Mouse (Mus musculus): ENCODE data around the gene Klhdc2. TPM values are rescaled to one million over a fixed set of nuclear protein-coding genes. Genes with fewer than 3 reads are reported as not detected.
A peak's percentile ranks its signal among the peaks of the same experiment; 100 is the strongest.

Klhdc2 gene
- total RNA-seq, 2 experiments from 2014 or later, result 119 to 124 TPM

GRCm38 (mm10) chr12:69299831-69300230 lies 3.4 kb downstream of the Klhdc2 start:
- DNase-seq (ENCODE audit: low spot score in 2 of 2), result no peak

GRCm38 (mm10) chr12:69300391-69300790 lies 3.9 kb downstream of the Klhdc2 start:
- DNase-seq (ENCODE audit: low spot score in 2 of 2), result no peak

GRCm38 (mm10) chr12:69302171-69302570 lies 5.7 kb downstream of the Klhdc2 start:
- no peak for DNase-seq (ENCODE audit: low spot score in 2 of 2)

GRCm38 (mm10) chr12:69304051-69304450 lies 7.6 kb downstream of the Klhdc2 start:
- DNase-seq (ENCODE audit: low spot score in 2 of 2), result no peak

GRCm38 (mm10) chr12:69306333-69306732 lies 9.9 kb downstream of the Klhdc2 start:
- no peak for DNase-seq (ENCODE audit: low spot score in 2 of 2)

- no peak for DNase-seq (ENCODE audit: low spot score in 2 of 2)
Measured at GRCm38 (mm10) chr12:69309659-69310058, 13.2 kb downstream of the Klhdc2 start.

- no peak for DNase-seq (ENCODE audit: low spot score in 2 of 2)
Measured at GRCm38 (mm10) chr12:69318431-69318830, 21.9 kb downstream of the Klhdc2 start.

- DNase-seq (ENCODE audit: low spot score in 2 of 2), result no peak
Measured at GRCm38 (mm10) chr12:69331187-69331586, 34.7 kb downstream of the Klhdc2 start.

GRCm38 (mm10) chr12:69332147-69332546 lies 35.7 kb downstream of the Klhdc2 start:
- no peak for DNase-seq (ENCODE audit: low spot score in 2 of 2)

- no peak for DNase-seq (ENCODE audit: low spot score in 2 of 2)
Measured at GRCm38 (mm10) chr12:69333547-69333946, 37.1 kb downstream of the Klhdc2 start.

- no peak for DNase-seq (ENCODE audit: low spot score in 2 of 2)
Measured at GRCm38 (mm10) chr12:69349928-69350327, 53.4 kb downstream of the Klhdc2 start.

GRCm38 (mm10) chr12:69351685-69352084 lies 55.2 kb downstream of the Klhdc2 start:
- DNase-seq (ENCODE audit: low spot score in 2 of 2), result no peak

GRCm38 (mm10) chr12:69356546-69357299 lies 60.2 kb downstream of the Klhdc2 start, which contains the start of gene Nemf:
Gene Nemf (minus strand): TSS chr12:69357165.
- peak; percentile 76 to 94 for DNase-seq (ENCODE audit: low spot score in 2 of 2)

- no peak for DNase-seq (ENCODE audit: low spot score in 2 of 2)
Measured at GRCm38 (mm10) chr12:69357300-69357646, 60.8 kb downstream of the Klhdc2 start.

Other genes with a start within 250 kb of the Klhdc2 start
- 1,000 to 10,000 TPM in 1 of 2 experiments, 100 to 1,000 TPM in 1; 998 to 1,003 TPM for gene Rps29, start 137.5 kb upstream of the Klhdc2 start, total RNA-seq (2021)
- gene Lrr1, start 127.9 kb upstream of the Klhdc2 start, total RNA-seq (2021), result 1 to 10 TPM in 1 of 2 experiments, under 1 TPM in 1; 0.65 to 1.3 TPM
- 100 to 1,000 TPM; 182 to 204 TPM for gene Rpl36al, start 112.6 kb upstream of the Klhdc2 start, total RNA-seq (2021)
- 10 to 100 TPM; 30.1 to 31.6 TPM for gene Mgat2, start 112.5 kb upstream of the Klhdc2 start, total RNA-seq (2021)
- gene Gm49383, start 99.6 kb upstream of the Klhdc2 start, total RNA-seq (2021), result 1 to 10 TPM; 4.0 to 7.1 TPM
- 1 to 10 TPM; 2.2 TPM for gene Dnaaf2, start 98.3 kb upstream of the Klhdc2 start, total RNA-seq (2021)
- gene Gm49384, start 92.4 kb upstream of the Klhdc2 start, total RNA-seq (2021), result 1 to 10 TPM; 3.8 to 4.0 TPM
- under 1 TPM; 0.69 to 0.85 TPM for gene Pole2, start 68.5 kb upstream of the Klhdc2 start, total RNA-seq (2021)
- 10 to 100 TPM; 12.4 to 13.7 TPM for gene Klhdc1, start 55.5 kb upstream of the Klhdc2 start, total RNA-seq (2021)
- 10 to 100 TPM; 41.5 to 43.0 TPM for gene Nemf, start 60.5 kb downstream of the Klhdc2 start, total RNA-seq (2021)
- gene Arf6, start 75.5 kb downstream of the Klhdc2 start, total RNA-seq (2021), result 10 to 100 TPM; 52.7 to 54.7 TPM
- 1 to 10 TPM in 1 of 2 experiments, under 1 TPM in 1; 0.58 to 1.1 TPM for gene Gm9887, start 75.8 kb downstream of the Klhdc2 start, total RNA-seq (2021)

Data from layer of hippocampus, postnatal 14 days (tissue).